8 mouse cellular contexts compared by ENCODE assay signal in the genomic region with DNA sequence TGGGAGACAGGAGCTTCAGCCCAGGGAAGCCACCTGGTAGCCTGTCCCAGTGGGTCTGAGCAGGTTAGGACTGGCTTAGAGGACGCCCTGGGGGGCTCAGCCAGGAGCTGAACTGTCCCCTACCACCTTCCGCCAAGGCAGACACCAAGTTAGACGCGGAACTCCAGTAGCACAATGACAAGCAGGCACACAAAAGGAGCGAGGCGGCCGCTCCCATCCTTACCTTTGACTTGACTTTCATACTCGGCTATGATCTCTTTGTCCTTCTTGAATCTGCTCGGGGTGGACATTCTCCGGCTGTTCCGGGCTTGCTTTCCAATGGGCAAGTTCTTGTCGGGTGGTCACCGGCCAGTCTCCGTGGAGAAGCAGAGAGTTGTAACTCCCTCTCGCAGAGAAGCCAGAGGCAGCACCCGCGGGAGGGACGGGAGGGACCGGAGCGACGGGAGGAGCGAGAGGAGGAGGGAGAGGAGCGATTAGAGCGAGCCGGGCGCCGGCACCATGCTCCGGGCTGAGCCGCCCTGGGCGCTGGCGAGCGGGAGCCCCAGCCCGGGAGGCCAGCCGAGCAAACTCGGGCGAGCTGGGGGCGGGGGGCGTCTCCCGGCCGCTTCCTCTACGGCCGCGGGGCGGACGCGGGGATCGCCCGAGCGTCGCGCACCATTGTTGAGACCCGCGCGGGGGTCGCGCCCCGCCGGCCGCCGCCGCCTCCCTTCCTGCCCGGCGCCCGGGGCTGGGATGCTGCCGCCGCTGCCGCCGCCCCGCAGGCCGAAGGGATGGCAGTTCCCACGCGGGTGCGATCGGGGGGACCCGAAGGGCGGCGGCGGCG. TPM values are rescaled to one million over a fixed set of nuclear protein-coding genes. Genes with fewer than 3 reads are reported as not detected.
A peak's percentile ranks its signal among the peaks of the same experiment; 100 is the strongest.
DNase-seq lines count a peak whose midpoint lies in the region; ATAC-seq and TF ChIP-seq lines count a peak whose summit lies in the region.

TSS of gene Srgap1 (minus strand) at position 412 of the 823 bp plus-strand sequence.

- no peak for TF ChIP-seq EP300 in liver, postnatal 0 days (IDR thresholded peaks at IDR 0.05; ENCODE audit: low read depth)

- peak within 1 kb of the TSS; percentile 74 for H3K4me3 ChIP-seq in forebrain, embryonic 11.5 days (ENCODE audit: low read depth, low read length)
- H3K4me3 ChIP-seq in heart, embryonic 16.5 days (ENCODE audit: low read length) = peak within 1 kb of the TSS; percentile 80
- H3K4me3 ChIP-seq in liver, postnatal 0 days (ENCODE audit: low read depth, low read length) = peak within 1 kb of the TSS; percentile 63
- H3K4me3 ChIP-seq in neural tube, embryonic 13.5 days = peak within 1 kb of the TSS; percentile 89

- no peaks in the 10 kb centered on the region for H3K36me3 ChIP-seq in forebrain, embryonic 11.5 days (ENCODE audit: control insufficient read depth, insufficient read depth, low read length)
- no peaks in the 10 kb centered on the region for H3K36me3 ChIP-seq in heart, embryonic 16.5 days (ENCODE audit: control insufficient read depth, insufficient read depth)
- no peaks in the 10 kb centered on the region for H3K36me3 ChIP-seq in liver, postnatal 0 days (replicated peaks; ENCODE audit: insufficient read depth, low read length)
- H3K36me3 ChIP-seq in neural tube, embryonic 13.5 days = peaks cover 6% of the 10 kb centered on the region

- peak within 1 kb of the TSS; percentile 87 for H3K9ac ChIP-seq in forebrain, embryonic 11.5 days (ENCODE audit: low read length)
- peak within 1 kb of the TSS; percentile 87 for H3K9ac ChIP-seq in heart, embryonic 16.5 days (ENCODE audit: low read length)
- peak within 1 kb of the TSS; percentile 63 for H3K9ac ChIP-seq in liver, postnatal 0 days (replicated peaks)
- H3K9ac ChIP-seq in neural tube, embryonic 13.5 days = peak within 1 kb of the TSS; percentile 96

- peak; percentile 80 for ATAC-seq in forebrain, embryonic 11.5 days (replicated peaks; ENCODE audit: low FRiP score)
- peak; percentile 84 for ATAC-seq in heart, embryonic 16.5 days (replicated peaks; ENCODE audit: extremely low read depth, insufficient read depth, low FRiP score)
- peak; percentile 71 for ATAC-seq in liver, postnatal 0 days
- ATAC-seq in neural tube, embryonic 13.5 days (ENCODE audit: low read depth) = peak; percentile 89

- H3K4me2 ChIP-seq in forebrain, embryonic 11.5 days (ENCODE audit: low read depth, low read length, severe bottlenecking) = peak within 1 kb of the TSS; percentile 77
- H3K4me2 ChIP-seq in heart, embryonic 16.5 days (ENCODE audit: low read depth, low read length) = peak within 1 kb of the TSS; percentile 77
- H3K4me2 ChIP-seq in liver, postnatal 0 days (ENCODE audit: low read depth, low read length) = peak within 1 kb of the TSS; percentile 86
- H3K4me2 ChIP-seq in neural tube, embryonic 13.5 days = peak within 1 kb of the TSS; percentile 72

- 0% methylated on average over 47 of the region's 79 CpGs for WGBS in forebrain, embryonic 11.5 days
- under 1% methylated on average over 57 of the region's 79 CpGs for WGBS in heart, embryonic 16.5 days
- 0% methylated on average over 45 of the region's 79 CpGs for WGBS in liver, postnatal 0 days (ENCODE audit: insufficient replicate concordance)
- under 1% methylated on average over 37 of the region's 79 CpGs for WGBS in neural tube, embryonic 13.5 days

- no peak for TF ChIP-seq CTCF in liver, postnatal 0 days (IDR thresholded peaks at IDR 0.05; ENCODE audit: low read depth)

- no peaks in the 10 kb centered on the region for H3K27me3 ChIP-seq in forebrain, embryonic 11.5 days (ENCODE audit: control insufficient read depth, insufficient read depth, low read length)
- peaks cover 7% of the 10 kb centered on the region for H3K27me3 ChIP-seq in heart, embryonic 16.5 days (ENCODE audit: control insufficient read depth, insufficient read depth, low read length)
- peaks cover 11% of the 10 kb centered on the region for H3K27me3 ChIP-seq in liver, postnatal 0 days (ENCODE audit: insufficient read depth, low read length)
- H3K27me3 ChIP-seq in neural tube, embryonic 13.5 days = no peaks in the 10 kb centered on the region

- DNase-seq in CD4-positive, CD25-positive, alpha-beta regulatory T cell, adult 2 months (ENCODE audit: low read depth, low spot score) = peak; percentile 50
- DNase-seq in brain, adult 2 months (ENCODE audit: low read depth, low spot score) = peak; percentile 70
- peak; percentile 84 for DNase-seq in forebrain, embryonic 11.5 days (ENCODE audit: low spot score)
- peak; percentile 58 to 78 for DNase-seq in kidney, postnatal 25 days
- DNase-seq in liver, postnatal 0 days = peak; percentile 51
- peak; percentile 18 to 22 for DNase-seq in thymus, postnatal 36 days

- H3K27ac ChIP-seq in forebrain, embryonic 11.5 days (ENCODE audit: low read depth, low read length) = peak within 1 kb of the TSS; percentile 59
- peak within 1 kb of the TSS; percentile 77 for H3K27ac ChIP-seq in heart, embryonic 16.5 days (ENCODE audit: low read length)
- no peak within 1 kb of the TSS for H3K27ac ChIP-seq in liver, postnatal 0 days (ENCODE audit: low read depth)
- H3K27ac ChIP-seq in neural tube, embryonic 13.5 days (replicated peaks) = peak within 1 kb of the TSS; percentile 93

- no peaks in the 10 kb centered on the region; the same call in 1 of the 2 replicates for H3K4me1 ChIP-seq in forebrain, embryonic 11.5 days (replicated peaks; ENCODE audit: control insufficient read depth, insufficient read depth, low read length)
- H3K4me1 ChIP-seq in heart, embryonic 16.5 days (ENCODE audit: control insufficient read depth, insufficient read depth, low read length) = no peaks in the 10 kb centered on the region
- H3K4me1 ChIP-seq in liver, postnatal 0 days (ENCODE audit: insufficient read depth) = 0 out of 2 replicates have a peak, but pooled peaks cover 2% of the 10 kb centered on the region
- peaks cover 33% of the 10 kb centered on the region for H3K4me1 ChIP-seq in neural tube, embryonic 13.5 days (replicated peaks)

- H3K9me3 ChIP-seq in forebrain, embryonic 11.5 days (ENCODE audit: control insufficient read depth, low read length) = no peaks in the 10 kb centered on the region
- H3K9me3 ChIP-seq in heart, embryonic 16.5 days (replicated peaks; ENCODE audit: control insufficient read depth, low read length) = no peaks in the 10 kb centered on the region
- no peaks in the 10 kb centered on the region for H3K9me3 ChIP-seq in liver, postnatal 0 days (ENCODE audit: low read length)
- no peaks in the 10 kb centered on the region for H3K9me3 ChIP-seq in neural tube, embryonic 13.5 days

RNA-seq across cellular contexts. Expression of gene Srgap1, which starts in this region (rescaled TPM):
- polyA plus RNA-seq in forebrain, embryonic 11.5 days (2014; fragmentation: Nextera tagmentation; extraction: Ambion mirVana) = 11.7 and 12.0 TPM in 2 replicates
- 6.8 and 7.1 TPM in 2 replicates for polyA plus RNA-seq in heart, embryonic 16.5 days (2015; fragmentation: Nextera tagmentation; extraction: Ambion mirVana)
- polyA plus RNA-seq in liver, postnatal 0 days (2015; fragmentation: Nextera tagmentation; extraction: Ambion mirVana) = 0.90 and 0.96 TPM in 2 replicates
- 38.8 and 39.9 TPM in 2 replicates for polyA plus RNA-seq in neural tube, embryonic 13.5 days (2015; fragmentation: Nextera tagmentation; extraction: Ambion mirVana)

Comparison
In these comparisons a context has a peak if more than half of its experiments do, and no peak if none do; other contexts are left out.
1. Peak in DNase-seq, ATAC-seq, H3K4me3 ChIP-seq, H3K9ac ChIP-seq and H3K4me2 ChIP-seq in liver, postnatal 0 days; RNA of the gene not detected or under 1 TPM.
2. DNase-seq: peak in every context shown above with its lines; median percentile 84 in forebrain, embryonic 11.5 days; 70 in brain, adult 2 months; 68 in kidney, postnatal 25 days; 51 in liver, postnatal 0 days; 50 in CD4-positive, CD25-positive, alpha-beta regulatory T cell, adult 2 months; 20 in thymus, postnatal 36 days.